Mouse (Mus musculus) frontal cortex, adult (tissue): ENCODE measurements at regions not wholly inside any gene's neighbourhood (a gene's known extent, or its start where the extent isn't known, plus 50 kb on each side); places are given as distances from the start of the nearest gene placed in this dataset.
"Not testable (repeated sequence)": the region's sequence is repeated elsewhere in the genome, so short reads cannot be mapped to it uniquely, and the experiment has no call there.

Experiments used
- ATAC-seq: cut with Nextera tagmentation; 2 replicates; pipeline ENCODE4 v1.9.2; 2017; ENCODE audit warnings: mild to moderate bottlenecking, moderate library complexity, mixed read lengths; ENCODE audit not compliant: low TSS enrichment

GRCm38 (mm10) chr14:37820918-37821632 is 686.0 kb upstream of the Ghitm start:
- ATAC-seq: no peak

- ATAC-seq: no peak
Measured at GRCm38 (mm10) chr14:37819959-37820358, 684.9 kb upstream of the Ghitm start.

- ATAC-seq: peak; percentile 96
Measured at GRCm38 (mm10) chr14:37795642-37796041, 660.6 kb upstream of the Ghitm start.

- no peak for ATAC-seq
Measured at GRCm38 (mm10) chr14:37765729-37766128, 630.7 kb upstream of the Ghitm start.

- not testable (repeated sequence) for ATAC-seq
Measured at GRCm38 (mm10) chr14:37749661-37750060, 614.6 kb upstream of the Ghitm start.

GRCm38 (mm10) chr14:37749162-37749561 is 614.1 kb upstream of the Ghitm start:
- ATAC-seq: peak; percentile 55

GRCm38 (mm10) chr14:37743048-37743447 is 608.0 kb upstream of the Ghitm start:
- no peak for ATAC-seq

GRCm38 (mm10) chr14:37742426-37742825 is 607.4 kb upstream of the Ghitm start:
- ATAC-seq: not testable (repeated sequence)
